Mouse (Mus musculus) kidney, postnatal 0 days (tissue): Measurements from ENCODE around the gene Cdk9. TPM values are rescaled to one million over a fixed set of nuclear protein-coding genes. Genes with fewer than 3 reads are reported as not detected.

ENCODE experiments used
- ATAC-seq: fragments of 200-750 bp; cut with Nextera tagmentation; replicated peaks from 2 replicates; pipeline ENCODE4 v1.8.0; 2017; ENCODE audit warnings: low read depth, moderate number of reproducible peaks, moderate TSS enrichment, moderate library complexity; ENCODE audit not compliant: low FRiP score
- DNase-seq: peaks from one replicate; pipeline ENCODE4 v3.0.0-alpha.2; 2016; ENCODE audit warnings: low spot score
- H3K27ac ChIP-seq: fragments of 300-500 bp; sonication (generic); 2 replicates; pipeline ENCODE4 v1.5.1; 2014; ENCODE audit warnings: mild to moderate bottlenecking
- H3K27me3 ChIP-seq: fragments of 300-500 bp; sonication (generic); 2 replicates; pipeline ENCODE4 v1.6.1; 2014; ENCODE audit warnings: low read length, mixed read lengths; ENCODE audit not compliant: insufficient read depth
- H3K36me3 ChIP-seq: fragments of 300-500 bp; sonication (generic); 2 replicates; pipeline ENCODE4 v1.6.1; 2014; ENCODE audit warnings: low read length, mixed read lengths; ENCODE audit not compliant: insufficient read depth
- H3K4me1 ChIP-seq: fragments of 300-500 bp; sonication (generic); replicated peaks from 2 replicates; pipeline ENCODE4 v1.6.1; 2014; ENCODE audit warnings: antibody characterized with exemption, low read length, mixed read lengths; ENCODE audit not compliant: insufficient read depth
- H3K4me2 ChIP-seq: fragments of 300-500 bp; sonication (generic); 2 replicates; pipeline ENCODE4 v1.6.1; 2014; ENCODE audit warnings: mild to moderate bottlenecking, low read length, moderate library complexity, mixed read lengths
- H3K4me3 ChIP-seq: fragments of 300-500 bp; sonication (generic); replicated peaks from 2 replicates; pipeline ENCODE4 v1.5.1; 2014; ENCODE audit warnings: low read depth, low read length
- H3K9ac ChIP-seq: fragments of 300-500 bp; sonication (generic); 2 replicates; pipeline ENCODE4 v1.6.1; 2014; ENCODE audit warnings: low read depth, low read length
- H3K9me3 ChIP-seq: fragments of 300-500 bp; sonication (generic); replicated peaks from 2 replicates; pipeline ENCODE4 v1.6.1; 2016; ENCODE audit warnings: low read length, inconsistent platforms, mixed read lengths
- CTCF ChIP-seq: IDR thresholded peaks from 2 replicates; pipeline ENCODE4 v1.5.1; 2016; ENCODE audit warnings: antibody characterized with exemption, low read depth, mild to moderate bottlenecking, moderate library complexity
- WGBS: fragments of 180-500 bp; shearing (Covaris S2); extraction: QIAGEN DNeasy Blood & Tissue Kit; methylation state at CpG from one replicate; pipeline ENCODE4 v1.1.7; 2014; 5-methylcytosine and 5-hydroxymethylcytosine counted together
- polyA plus RNA-seq: library from polyadenylated mRNA; unstranded; fragments of >200 nt; fragmentation: Nextera tagmentation; extraction: Ambion mirVana; gene quantifications from 2 replicates; pipeline ENCODE4 v1.2.1, GENCODE M21; 2015

Gene Cdk9
- polyA plus RNA-seq, 1 experiment from 2014 or later, result 90.6 TPM

GRCm38 (mm10) chr2:32744272-32744982 lies 31.6 kb upstream of the Cdk9 start:
- Histone ChIP-seq H3K4me3 (no peak overlapping the region), H3K4me1 (peaks cover 13% of the 10 kb centered on the region; the same call in 1 of the 2 replicates), H3K9ac (no peak overlapping the region), H3K27me3 (no peaks in the 10 kb centered on the region; the same call in 1 of the 2 replicates), H3K4me2 (no peak overlapping the region), H3K27ac (no peak overlapping the region), H3K9me3 (no peaks in the 10 kb centered on the region), H3K36me3 (peaks cover 7% of the 10 kb centered on the region; the same call in 1 of the 2 replicates)
- no peak for TF ChIP-seq CTCF
- ATAC-seq (no peak), DNase-seq (no peak)
- WGBS, result 71% methylated on average over 15 of the region's 15 CpGs

- Histone ChIP-seq H3K9me3 (no peaks in the 10 kb centered on the region), H3K4me2 (peak overlapping the region; percentile 70; the same call in 1 of the 2 replicates), H3K4me3 (0 out of 2 replicates have a peak overlapping the region, but pooled peaks have one; percentile 28), H3K27me3 (no peaks in the 10 kb centered on the region; the same call in 1 of the 2 replicates), H3K9ac (no peak overlapping the region), H3K27ac (no peak overlapping the region), H3K4me1 (peaks cover 13% of the 10 kb centered on the region; the same call in 1 of the 2 replicates), H3K36me3 (peaks cover 7% of the 10 kb centered on the region; the same call in 1 of the 2 replicates)
- no peak for DNase-seq
- no peak for TF ChIP-seq CTCF
- peak; percentile 38; the same call in 1 of the 2 replicates for ATAC-seq
- WGBS, result 25% methylated on average over 18 of the region's 18 CpGs
These were observed 29.3 kb upstream of the Cdk9 start for GRCm38 (mm10) chr2:32742173-32742531.

GRCm38 (mm10) chr2:32741273-32742172 lies 28.6 kb upstream of the Cdk9 start:
- peak overlapping the region; percentile 28 for H3K4me3 ChIP-seq
- H3K36me3 ChIP-seq, result peaks cover 7% of the 10 kb centered on the region; the same call in 1 of the 2 replicates
- H3K27ac ChIP-seq, result no peak overlapping the region
- H3K4me1 ChIP-seq, result peaks cover 13% of the 10 kb centered on the region; the same call in 1 of the 2 replicates
- H3K9ac ChIP-seq, result peak overlapping the region; percentile 9
- DNase-seq (no peak), ATAC-seq (peak; percentile 38; the same call in 1 of the 2 replicates)
- no peaks in the 10 kb centered on the region for H3K9me3 ChIP-seq
- WGBS, result 7% methylated on average over 40 of the region's 58 CpGs
- TF ChIP-seq CTCF, result no peak
- H3K4me2 ChIP-seq, result peak overlapping the region; percentile 70
- no peaks in the 10 kb centered on the region; the same call in 1 of the 2 replicates for H3K27me3 ChIP-seq

DNA sequence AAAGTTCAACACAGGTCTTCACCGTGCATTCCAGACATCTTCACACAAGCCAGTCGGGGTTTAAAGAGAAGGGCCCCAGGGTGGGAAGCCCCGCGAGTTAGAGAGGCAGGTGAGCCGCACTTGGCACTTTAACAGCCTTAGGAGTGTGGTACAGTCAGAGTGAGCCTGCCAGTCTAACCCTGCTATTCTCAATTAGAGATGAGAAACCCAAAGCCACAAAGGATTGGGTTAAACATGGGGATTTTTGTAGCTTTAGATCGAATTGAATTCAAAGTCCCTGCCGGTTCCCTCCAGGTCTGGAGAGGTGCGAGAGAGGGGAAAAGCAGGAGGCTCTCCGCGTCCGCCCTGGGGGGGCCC lies 28.0 kb upstream of the Cdk9 start, which contains the start of gene 6330409D20Rik:
6330409D20Rik (minus strand) TSS at position 101 of the 357 bp plus-strand sequence.
- DNase-seq (no peak), ATAC-seq (no peak)
- no peaks in the 10 kb centered on the region; the same call in 1 of the 2 replicates for H3K27me3 ChIP-seq
- peaks cover 13% of the 10 kb centered on the region; the same call in 1 of the 2 replicates for H3K4me1 ChIP-seq
- H3K27ac ChIP-seq, result no peak within 1 kb of the TSS
- H3K4me2 ChIP-seq, result peak within 1 kb of the TSS; percentile 70
- no peaks in the 10 kb centered on the region for H3K9me3 ChIP-seq
- 17% methylated on average over 11 of the region's 11 CpGs for WGBS
- TF ChIP-seq CTCF, result no peak
- H3K4me3 ChIP-seq, result peak within 1 kb of the TSS; percentile 28
- peak within 1 kb of the TSS; percentile 9 for H3K9ac ChIP-seq
- peaks cover 6% of the 10 kb centered on the region; the same call in 1 of the 2 replicates for H3K36me3 ChIP-seq

GRCm38 (mm10) chr2:32739311-32739710 lies 26.4 kb upstream of the Cdk9 start:
- ATAC-seq, result no peak
- no peak for DNase-seq
- 73% methylated on average over 4 of the region's 4 CpGs for WGBS
- TF ChIP-seq CTCF, result no peak
- no peak overlapping the region for H3K9ac ChIP-seq
- no peaks in the 10 kb centered on the region for H3K9me3 ChIP-seq
- H3K4me3 ChIP-seq, result no peak overlapping the region
- no peak overlapping the region for H3K4me2 ChIP-seq
- no peak overlapping the region for H3K27ac ChIP-seq
- H3K27me3 ChIP-seq, result no peaks in the 10 kb centered on the region; the same call in 1 of the 2 replicates
- no peaks in the 10 kb centered on the region for H3K36me3 ChIP-seq
- H3K4me1 ChIP-seq, result peaks cover 17% of the 10 kb centered on the region

GRCm38 (mm10) chr2:32737008-32737407 lies 24.1 kb upstream of the Cdk9 start:
- H3K4me2 ChIP-seq, result no peak overlapping the region
- H3K9me3 ChIP-seq, result no peaks in the 10 kb centered on the region
- H3K27ac ChIP-seq, result no peak overlapping the region
- H3K36me3 ChIP-seq, result no peaks in the 10 kb centered on the region
- H3K9ac ChIP-seq, result no peak overlapping the region
- H3K4me1 ChIP-seq, result peaks cover 19% of the 10 kb centered on the region
- DNase-seq, result no peak
- H3K27me3 ChIP-seq, result no peaks in the 10 kb centered on the region; the same call in 1 of the 2 replicates
- H3K4me3 ChIP-seq, result no peak overlapping the region
- WGBS, result 60% methylated on average over 6 of the region's 6 CpGs
- TF ChIP-seq CTCF, result no peak
- no peak for ATAC-seq
